Mouse (Mus musculus) B cell, adult 2 months (primary cell): ENCODE results near the gene Wdr76.
A peak's percentile ranks its signal among the peaks of the same experiment; 100 is the strongest.
"Not testable (repeated sequence)": the region's sequence is repeated elsewhere in the genome, so short reads cannot be mapped to it uniquely, and the experiment has no call there.

Experiments
- DNase-seq, 2 experiments: peaks; one replicate each; pipeline ENCODE4 v3.0.0; 2022

Gene Wdr76

GRCm38 (mm10) chr2:121522006-121522405 lies 15.5 kb downstream of the Wdr76 start:
- no peak for DNase-seq

DNA sequence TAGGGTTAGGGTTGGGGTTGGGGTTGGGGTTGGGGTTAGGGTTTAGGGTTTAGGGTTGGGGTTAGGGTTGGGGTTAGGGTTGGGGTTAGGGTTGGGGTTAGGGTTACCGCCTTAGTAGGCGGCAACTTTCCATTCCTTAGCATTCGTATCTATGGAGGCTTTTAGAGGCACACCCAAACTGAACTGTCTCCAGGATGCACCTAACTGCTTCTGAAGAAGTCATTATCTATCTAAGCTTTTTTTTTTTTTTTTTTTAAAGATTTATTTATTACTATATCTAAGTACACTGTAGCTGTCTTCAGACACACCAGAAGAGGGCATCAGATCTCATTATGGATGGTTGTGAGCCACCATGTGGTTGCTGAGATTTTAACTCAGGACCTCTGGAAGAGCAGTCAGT lies 16.3 kb downstream of the Wdr76 start:
- DNase-seq, result not testable (repeated sequence)

DNA sequence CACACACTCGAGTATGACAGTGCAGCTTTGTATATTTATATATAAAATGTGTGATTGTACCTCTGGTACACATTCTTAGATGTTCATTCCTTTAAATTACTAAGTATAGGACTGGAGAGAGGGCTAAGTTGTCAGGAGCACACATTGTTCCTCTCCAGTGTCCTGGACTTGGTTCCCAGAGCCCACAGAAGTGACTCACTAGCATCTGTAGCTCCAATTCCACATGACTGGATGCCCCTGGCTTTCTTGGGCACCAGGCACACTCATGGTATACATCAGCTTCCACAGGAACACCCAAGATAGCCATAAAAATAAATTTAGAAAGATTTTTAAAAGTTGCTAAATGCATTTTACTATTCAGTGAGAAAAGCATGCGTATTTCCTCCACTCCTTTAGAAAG lies 18.5 kb downstream of the Wdr76 start:
- no peak for DNase-seq

GRCm38 (mm10) chr2:121544829-121545228 lies 38.3 kb downstream of the Wdr76 start:
- no peak for DNase-seq

DNA sequence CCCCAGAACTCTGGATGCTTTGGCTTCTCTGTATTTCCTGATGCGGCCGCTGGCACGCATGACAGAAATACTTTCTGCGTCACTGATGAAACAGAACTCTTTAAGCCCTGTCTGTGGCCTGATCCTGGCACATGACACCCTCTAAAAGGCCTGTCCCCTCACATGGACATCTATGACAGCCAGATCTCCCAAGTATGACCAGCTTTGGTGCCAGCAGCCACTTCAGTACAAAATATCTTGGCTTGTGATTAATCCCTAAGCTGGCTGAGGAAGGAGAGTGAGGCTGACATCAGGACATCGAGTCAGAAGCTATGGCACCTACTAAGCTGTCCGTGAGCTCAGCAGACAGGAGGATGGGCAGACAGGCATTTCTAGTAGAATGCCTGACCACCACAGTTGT lies 43.1 kb downstream of the Wdr76 start:
- no peak for DNase-seq

- no peak for DNase-seq
Observed at GRCm38 (mm10) chr2:121551271-121551670, 44.7 kb downstream of the Wdr76 start.

GRCm38 (mm10) chr2:121563117-121563516 lies 56.6 kb downstream of the Wdr76 start:
- no peak for DNase-seq

GRCm38 (mm10) chr2:121565911-121566310 lies 59.4 kb downstream of the Wdr76 start:
- no peak for DNase-seq

- no peak for DNase-seq
Observed at GRCm38 (mm10) chr2:121570049-121570448, 63.5 kb downstream of the Wdr76 start.

DNA sequence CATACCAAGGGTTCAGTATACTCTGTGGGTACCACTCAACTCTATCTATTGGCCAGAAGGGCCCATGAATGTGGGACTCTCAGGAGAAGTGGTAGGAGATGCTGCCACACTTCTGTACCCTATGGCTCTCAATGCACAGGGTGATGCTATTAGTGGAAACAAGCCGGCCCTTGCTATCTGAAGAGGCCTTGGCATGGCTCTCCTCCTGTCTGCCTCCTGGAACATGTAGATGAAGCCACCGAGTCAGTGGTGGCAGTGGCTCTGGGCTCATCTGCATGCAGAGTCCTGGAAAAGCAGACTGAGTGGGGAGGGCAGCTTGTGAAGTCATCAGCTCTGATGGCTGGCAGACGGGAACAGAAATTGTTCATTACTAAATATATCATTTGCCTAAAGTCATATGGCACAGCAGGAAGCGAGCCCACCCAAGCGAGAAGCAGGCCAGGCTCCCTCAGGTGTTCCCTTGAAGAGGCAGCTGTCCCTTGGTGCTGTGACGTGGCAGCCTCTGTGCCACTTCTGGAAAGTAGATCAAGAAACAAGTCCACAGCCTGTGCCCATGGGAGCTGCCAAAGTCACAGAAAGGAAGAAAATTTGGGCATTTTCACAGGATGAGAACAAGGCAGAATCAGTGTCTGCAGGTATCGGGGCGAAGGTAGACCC lies 64.6 kb downstream of the Wdr76 start:
- DNase-seq, result peak; percentile 13 to 28

GRCm38 (mm10) chr2:121571780-121572179 lies 65.3 kb downstream of the Wdr76 start:
- peak; percentile 81 to 83 for DNase-seq

GRCm38 (mm10) chr2:121574066-121574630 lies 67.6 kb downstream of the Wdr76 start:
- no peak for DNase-seq

- DNase-seq, result no peak
Observed at GRCm38 (mm10) chr2:121575741-121576201, 69.2 kb downstream of the Wdr76 start.

DNA sequence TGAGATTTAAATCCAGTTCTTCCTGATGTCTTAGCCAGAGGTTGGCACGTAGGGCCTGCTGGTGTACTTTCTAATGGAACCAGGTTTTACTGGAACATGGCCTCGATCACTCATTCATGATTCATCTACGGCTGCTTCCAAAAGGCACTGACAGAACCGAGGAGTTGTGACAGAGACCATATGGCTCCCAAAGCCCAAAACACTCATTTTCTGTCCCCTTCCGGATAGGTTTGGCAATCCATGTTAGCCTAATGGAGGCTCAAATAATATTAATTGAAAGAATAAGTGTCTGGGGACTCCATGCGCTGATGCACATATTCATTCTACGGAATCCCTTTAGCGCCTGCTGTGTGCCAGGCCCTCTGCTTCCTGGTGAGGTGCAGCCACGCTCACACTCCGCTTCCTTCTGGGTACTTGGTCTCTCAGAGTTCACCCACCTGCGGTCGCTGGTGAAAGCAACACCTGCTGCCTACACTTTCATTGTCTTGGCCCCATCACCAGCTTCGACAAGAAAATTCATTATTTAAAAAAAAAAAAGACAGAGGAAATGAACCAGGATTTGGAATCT lies 76.4 kb downstream of the Wdr76 start:
- no peak for DNase-seq

DNA sequence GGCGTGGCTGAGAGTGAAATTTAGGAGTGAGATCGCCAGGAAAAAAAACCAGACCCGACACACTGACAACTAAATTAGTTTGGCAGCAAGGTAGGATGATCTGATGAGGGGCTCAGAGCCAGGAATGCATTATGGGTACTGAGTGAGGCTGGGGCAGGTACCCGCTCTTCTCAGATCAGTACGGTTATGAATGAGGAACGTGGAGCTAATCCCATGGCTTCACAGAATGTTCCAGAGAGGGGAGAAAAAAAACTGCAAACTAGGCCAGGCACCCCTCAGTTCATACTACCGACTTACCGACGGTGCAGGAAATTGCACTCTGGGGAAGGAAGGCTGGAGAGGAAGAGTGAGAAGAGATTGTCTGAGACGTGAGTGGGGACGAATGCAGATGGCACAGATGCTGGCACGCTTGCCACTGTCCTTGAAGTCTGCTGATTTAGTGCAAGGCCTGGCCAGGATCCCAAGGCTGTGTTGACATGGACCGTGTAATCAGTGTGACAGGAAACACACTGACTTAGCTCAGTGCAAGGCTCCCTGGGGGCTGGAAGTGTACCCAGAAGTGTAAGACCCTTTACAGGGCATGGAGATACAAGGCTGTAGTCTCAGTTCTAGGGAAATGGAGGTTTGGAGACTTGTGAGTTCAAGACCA lies 77.1 kb downstream of the Wdr76 start:
- no peak for DNase-seq

DNA sequence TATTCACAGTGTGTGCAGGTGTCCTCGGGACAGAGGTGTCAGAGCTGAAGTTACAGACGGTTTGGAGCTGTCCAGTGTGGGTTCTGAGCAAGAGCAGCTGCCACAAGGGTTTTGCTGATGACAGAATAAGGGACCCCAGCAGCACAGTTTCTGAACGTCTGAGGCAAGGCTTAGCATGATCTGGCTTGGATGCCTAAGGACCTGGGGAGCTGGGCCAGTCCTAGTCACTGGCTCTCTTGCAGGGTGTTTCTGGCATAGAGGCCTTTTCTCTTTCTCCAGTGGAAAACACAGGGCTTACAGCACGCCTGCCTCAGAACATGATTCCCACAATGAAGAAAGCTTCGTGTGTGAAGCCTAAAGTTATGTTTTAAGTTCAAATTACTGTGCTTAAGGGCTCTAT lies 78.2 kb downstream of the Wdr76 start:
- no peak for DNase-seq

DNA sequence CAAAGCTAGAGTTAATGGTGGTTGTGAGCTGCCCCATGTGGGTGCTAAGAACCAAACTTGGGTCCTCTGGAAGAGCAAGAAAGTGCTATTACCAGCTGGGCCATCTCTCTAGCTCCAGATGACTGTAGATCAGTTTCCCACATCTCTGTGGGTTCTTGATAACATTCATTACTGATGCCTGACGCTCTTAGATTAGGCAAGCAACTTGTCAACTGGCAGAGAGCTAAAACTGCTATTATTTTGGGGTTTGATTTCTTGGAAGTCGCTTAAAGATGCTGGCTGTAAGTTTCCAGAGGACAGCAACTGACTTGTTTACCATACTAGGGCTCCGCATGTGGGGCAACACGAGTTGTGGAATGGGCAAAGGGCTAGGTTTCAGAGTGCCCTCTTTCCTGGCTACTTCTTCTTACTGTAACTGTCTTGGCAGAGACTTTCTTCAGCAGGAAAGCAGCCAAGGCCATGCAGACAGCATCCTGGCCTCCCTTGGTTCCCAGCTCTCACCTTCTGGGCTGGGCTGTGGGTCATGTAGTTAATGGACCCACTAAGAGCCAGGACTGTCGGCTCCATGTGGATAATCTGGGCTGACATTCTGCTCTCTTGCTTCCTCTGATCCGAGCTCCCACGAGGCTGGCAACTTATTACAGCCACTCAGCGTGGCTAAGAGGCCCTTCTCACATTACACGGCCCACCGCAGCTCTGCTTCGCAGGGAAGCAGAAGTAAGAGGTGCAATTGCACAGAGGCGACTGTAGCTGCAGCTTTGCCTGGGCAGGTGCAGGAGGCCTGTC lies 81.2 kb downstream of the Wdr76 start:
- DNase-seq, result no peak

DNA sequence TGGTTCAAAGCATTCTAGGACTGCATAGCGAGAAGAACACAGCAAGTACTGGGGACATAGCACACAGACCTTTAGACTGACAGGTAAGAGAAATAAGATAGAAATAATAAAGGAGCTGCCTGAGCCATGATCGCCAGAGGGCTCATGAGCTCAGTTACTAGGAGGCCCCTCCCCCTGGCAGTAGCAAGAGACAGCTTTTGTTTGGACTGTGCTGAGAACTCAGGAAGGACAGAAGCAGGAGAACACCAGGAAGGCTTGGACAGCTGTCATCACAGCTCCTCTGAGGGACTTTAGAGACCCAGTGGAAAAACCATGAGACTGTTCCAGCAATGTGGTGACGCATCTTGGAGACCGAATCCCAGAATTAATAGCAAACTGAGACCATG lies 81.8 kb downstream of the Wdr76 start:
- DNase-seq, result no peak

DNA sequence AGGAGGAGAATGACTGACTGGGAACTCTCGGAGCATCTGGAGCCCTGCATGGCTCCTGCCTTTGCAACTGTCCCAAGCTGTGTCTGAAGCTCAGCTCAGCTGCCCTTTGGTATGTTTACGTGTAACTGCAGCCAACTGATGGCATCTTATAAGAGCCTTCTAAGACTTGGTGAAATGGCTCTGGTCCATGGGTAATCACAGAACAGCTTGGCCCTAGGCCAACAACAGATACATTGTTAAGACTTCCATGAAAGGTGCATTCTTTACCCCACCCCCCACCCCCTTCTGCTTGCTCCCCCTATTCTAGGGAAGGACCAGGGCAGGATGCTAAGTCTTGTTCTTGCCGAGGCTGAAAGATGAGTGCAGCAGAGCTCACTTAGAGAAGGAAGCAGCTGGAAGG lies 87.6 kb downstream of the Wdr76 start:
- no peak for DNase-seq
